Mouse (Mus musculus) layer of hippocampus, adult 2 months (tissue): ENCODE measurements around the gene Abcd4. TPM values are rescaled to one million over a fixed set of nuclear protein-coding genes. Genes with fewer than 3 reads are reported as not detected.

Experiments
- DNase-seq, 2 experiments: peaks; one replicate each; pipeline ENCODE4 v3.0.0; 2022; ENCODE audit warnings: low spot score in 2 of 2
- H3K27ac ChIP-seq: fragments of 200-600 bp; 2 replicates; pipeline ENCODE4 v1.8.1; 2022
- H3K4me3 ChIP-seq: fragments of 200-600 bp; 2 replicates; pipeline ENCODE4 v1.8.1; 2022; ENCODE audit warnings: mild to moderate bottlenecking
- CTCF ChIP-seq: fragments of 200-600 bp; conservative IDR thresholded peaks from 2 replicates; pipeline ENCODE4 v1.8.1; 2022; ENCODE audit warnings: antibody characterized with exemption, mild to moderate bottlenecking, moderate library complexity
- total RNA-seq, 2 experiments: library from RNA; stranded (reverse); gene quantifications; 2 replicates each; pipeline ENCODE4 v1.2.3; 2021

Abcd4 gene
- total RNA-seq, 2 experiments from 2014 or later, result 15.6 to 17.6 TPM

GRCm38 (mm10) chr12:84605860-84606259 lies 11.4 kb downstream of the Abcd4 start:
- DNase-seq, result peak in 1 of 2 experiments; percentile 22

DNA sequence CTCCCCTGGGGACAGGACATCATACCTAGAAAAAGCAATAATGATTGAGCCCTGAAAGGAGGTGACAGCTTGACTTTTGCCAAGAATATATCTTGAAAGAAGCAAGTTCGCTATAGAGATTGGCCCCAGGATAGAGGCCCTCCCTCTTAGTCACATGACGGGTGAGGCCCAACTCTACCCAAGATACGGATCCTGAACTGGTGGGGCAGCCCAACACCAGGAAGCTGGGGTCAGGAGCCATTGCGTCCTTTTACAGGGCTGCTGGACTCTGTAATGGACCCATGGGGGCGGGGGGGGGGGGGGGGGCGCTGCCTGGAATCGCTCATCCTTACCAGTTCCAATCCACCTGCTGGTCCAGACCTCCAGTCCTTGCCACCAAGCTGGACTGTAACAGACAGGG lies 13.2 kb downstream of the Abcd4 start:
- no peak for TF ChIP-seq CTCF

More at GRCm38 (mm10) chr12:84605860-84606259, 11.4 kb downstream of the Abcd4 start:
- Histone ChIP-seq H3K27ac (no peak overlapping the region), H3K4me3 (no peak overlapping the region)
- peak; percentile 76 for TF ChIP-seq CTCF

DNA sequence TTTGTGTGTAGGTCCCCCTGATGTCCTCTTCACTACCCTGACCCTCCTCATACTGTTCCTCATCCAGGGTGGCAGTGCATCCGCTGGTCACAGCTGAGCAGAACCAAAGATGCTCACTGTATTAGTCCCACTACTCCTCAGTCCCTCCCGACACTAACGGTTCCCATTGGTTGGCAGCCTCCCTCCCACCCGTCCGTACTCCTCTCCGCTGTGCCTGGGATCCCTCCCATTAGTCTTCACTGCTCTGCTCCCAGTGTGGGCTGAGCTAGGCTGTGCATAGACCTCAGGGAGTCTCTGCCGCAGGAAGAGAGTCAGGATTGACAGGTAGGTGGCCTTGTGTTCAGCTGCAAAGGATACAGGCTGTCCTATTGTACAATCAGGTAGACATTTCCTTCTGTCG lies 18.9 kb downstream of the Abcd4 start:
- H3K4me3 ChIP-seq, result no peak overlapping the region
- no peak overlapping the region for H3K27ac ChIP-seq
- TF ChIP-seq CTCF, result no peak
- no peak for DNase-seq

More for the DNA sequence above, 13.2 kb downstream of the Abcd4 start:
- Histone ChIP-seq H3K27ac (no peak overlapping the region), H3K4me3 (no peak overlapping the region)
- DNase-seq, result no peak

GRCm38 (mm10) chr12:84589825-84590761 lies 27.1 kb downstream of the Abcd4 start:
- H3K4me3 ChIP-seq, result peak overlapping the region; percentile 57
- peak; percentile 91 to 99 for DNase-seq
- H3K27ac ChIP-seq, result peak overlapping the region; percentile 82
- TF ChIP-seq CTCF, result peak; percentile 99; the same call in 1 of the 2 replicates

- no peak overlapping the region for H3K27ac ChIP-seq
- no peak overlapping the region for H3K4me3 ChIP-seq
- no peak for DNase-seq
- peak; percentile 58 for TF ChIP-seq CTCF
These were observed 35.9 kb downstream of the Abcd4 start for GRCm38 (mm10) chr12:84581285-84581684.

GRCm38 (mm10) chr12:84578440-84578770 lies 38.8 kb downstream of the Abcd4 start:
- no peak for DNase-seq
- TF ChIP-seq CTCF, result no peak
- Histone ChIP-seq H3K4me3 (no peak overlapping the region), H3K27ac (no peak overlapping the region)

- DNase-seq, result no peak
- TF ChIP-seq CTCF, result peak; percentile 61
- Histone ChIP-seq H3K27ac (no peak overlapping the region), H3K4me3 (no peak overlapping the region)
These were observed 39.3 kb downstream of the Abcd4 start for GRCm38 (mm10) chr12:84577768-84578439.

DNA sequence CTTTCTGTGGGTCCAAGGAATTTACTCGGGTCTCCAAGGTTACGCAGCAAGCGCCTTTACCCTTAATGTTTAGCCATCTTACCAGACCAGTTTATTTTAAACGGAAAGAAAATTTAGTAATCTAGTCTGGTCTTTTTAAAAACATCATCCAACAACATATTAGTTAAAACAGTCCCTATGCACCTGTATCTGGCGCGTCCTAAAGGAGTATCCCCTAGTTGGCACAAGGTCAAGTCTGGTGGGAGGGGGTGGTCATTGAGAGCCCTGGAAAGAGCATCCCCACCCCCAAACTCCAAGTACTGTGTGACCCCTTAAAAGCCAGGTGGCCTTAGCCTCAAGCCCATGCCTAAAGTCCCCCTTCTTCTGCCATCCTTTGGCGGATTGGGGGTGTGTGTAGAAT lies 44.1 kb downstream of the Abcd4 start:
- DNase-seq, result no peak
- no peak for TF ChIP-seq CTCF
- Histone ChIP-seq H3K4me3 (no peak overlapping the region), H3K27ac (no peak overlapping the region)

- TF ChIP-seq CTCF, result no peak
- no peak for DNase-seq
- no peak overlapping the region for H3K27ac ChIP-seq
- no peak overlapping the region for H3K4me3 ChIP-seq
These were observed 44.9 kb downstream of the Abcd4 start for GRCm38 (mm10) chr12:84572341-84572720.

DNA sequence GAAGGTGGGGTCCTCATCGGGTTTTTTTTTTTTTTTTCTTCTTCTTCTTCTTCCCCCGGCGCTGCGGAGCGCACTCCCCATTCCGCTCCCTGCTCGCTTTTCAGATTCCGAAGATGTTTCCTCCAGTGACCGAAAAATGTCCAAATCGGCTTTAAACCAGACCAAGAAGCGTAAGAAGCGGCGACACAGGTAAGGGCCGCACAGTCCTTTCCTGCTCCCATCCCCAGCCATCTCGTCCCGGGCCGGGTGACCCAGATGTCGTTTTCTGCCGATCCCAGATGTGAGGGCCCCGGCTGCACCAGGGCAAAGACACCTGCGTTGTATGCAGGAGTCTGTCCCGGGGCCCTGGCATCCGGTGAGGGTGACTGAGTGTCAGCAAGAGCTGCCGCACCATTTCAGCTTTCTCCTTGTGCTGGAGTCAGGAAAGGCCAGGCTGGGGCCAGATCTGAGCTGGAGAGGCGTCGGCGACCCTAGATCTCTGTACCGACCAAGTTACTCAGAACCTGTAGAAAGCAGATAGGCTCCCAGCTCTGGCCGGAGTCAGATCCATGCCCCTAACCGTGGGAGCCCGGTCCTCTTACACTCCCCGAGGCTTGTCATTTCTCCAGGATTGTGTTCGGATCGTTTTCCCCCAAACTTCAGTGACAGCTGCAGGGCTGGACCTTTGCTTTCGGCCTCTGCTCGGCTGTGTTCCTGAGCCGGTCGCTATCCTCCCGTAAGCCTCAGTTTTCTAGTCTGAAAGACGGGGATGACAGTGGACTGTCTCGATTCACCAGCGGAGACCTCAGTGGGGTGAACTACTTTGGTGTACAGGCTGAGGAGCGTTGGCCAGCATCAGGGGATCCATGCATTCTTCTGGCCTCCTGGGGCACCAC lies 45.5 kb downstream of the Abcd4 start:
- no peak for DNase-seq
- H3K4me3 ChIP-seq, result no peak overlapping the region
- no peak overlapping the region for H3K27ac ChIP-seq
- TF ChIP-seq CTCF, result no peak

DNA sequence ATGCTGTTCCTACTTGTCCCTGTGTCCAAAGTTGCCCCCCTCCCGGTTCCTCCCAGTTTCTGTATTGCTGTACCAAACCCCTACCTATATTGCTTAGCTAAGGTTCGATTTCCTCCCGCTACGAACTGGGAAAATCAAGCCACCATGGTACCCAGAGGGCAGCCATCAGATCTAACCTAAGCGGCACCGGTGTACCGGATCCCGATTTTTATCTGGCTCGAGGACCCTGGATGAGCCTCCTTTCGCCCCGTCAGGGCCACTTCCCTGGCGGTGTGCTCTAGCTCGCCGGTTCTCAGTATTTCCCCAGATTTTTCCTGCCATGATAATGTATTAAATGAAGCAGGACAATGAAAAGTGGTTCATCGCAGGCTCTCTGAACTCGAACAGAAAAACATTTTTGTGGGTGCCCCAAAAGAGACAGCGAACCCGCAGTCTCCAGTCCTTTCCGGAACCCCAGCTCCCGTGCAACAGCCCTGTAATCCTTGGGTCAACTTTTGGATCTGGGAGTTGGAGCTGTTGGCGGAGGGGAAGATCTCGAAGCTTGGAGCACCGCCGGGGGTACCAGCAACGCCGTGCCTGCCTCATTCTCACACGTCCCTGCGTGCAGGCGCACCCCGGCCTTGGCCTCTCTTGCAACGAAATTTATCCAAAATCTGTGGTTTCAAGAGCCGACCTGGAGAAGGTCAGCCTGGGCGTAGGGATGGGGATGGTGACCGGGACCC lies 46.4 kb downstream of the Abcd4 start:
- TF ChIP-seq CTCF, result no peak
- DNase-seq, result no peak
- no peak overlapping the region for H3K27ac ChIP-seq
- H3K4me3 ChIP-seq, result no peak overlapping the region
